22 mouse cellular contexts compared by ENCODE assay signal in the genomic region with DNA sequence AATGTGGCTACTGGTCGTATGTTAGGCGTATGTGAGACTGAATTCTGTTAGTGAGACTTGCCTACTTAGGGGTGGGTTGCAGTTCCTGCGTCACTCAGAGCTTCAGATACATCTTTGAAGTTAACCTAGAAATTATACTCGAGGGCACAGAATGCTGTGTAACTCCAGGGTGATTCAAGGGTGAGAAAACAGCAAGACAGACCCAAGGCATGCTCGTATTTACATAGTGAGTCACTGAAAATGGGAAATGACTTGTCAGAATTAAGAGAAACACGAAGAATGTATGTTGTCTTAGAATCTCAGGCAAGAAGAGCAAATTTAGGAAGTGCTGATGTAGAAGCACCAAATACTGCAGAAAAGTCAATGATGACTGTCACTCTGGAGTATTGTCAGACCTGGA.
DNase-seq lines count a peak whose midpoint lies in the region; ATAC-seq and TF ChIP-seq lines count a peak whose summit lies in the region.
"Had no signal": no experiment of that assay in that cellular context is flagged by ENCODE, and none has a peak within 500 bp of the region (broad histone marks: within the 10 kb centered on the region; RNA-seq: fewer than 3 reads in every experiment).

No protein-coding gene starts in this region.

- no peaks in the 10 kb centered on the region for H3K4me1 ChIP-seq in forebrain, postnatal 0 days (ENCODE audit: insufficient read depth)
- H3K4me1 ChIP-seq: embryonic facial prominence, embryonic 15.5 days; heart, embryonic 12.5 days; hindbrain, embryonic 12.5 days had no signal

- H3K4me3 ChIP-seq in C2C12 (ENCODE audit: insufficient read depth, poor library complexity, severe bottlenecking) = no peak overlapping the region
- H3K4me3 ChIP-seq in forebrain, postnatal 0 days (ENCODE audit: low read depth, low read length) = no peak overlapping the region
- H3K4me3 ChIP-seq: embryonic facial prominence, embryonic 15.5 days; heart, embryonic 12.5 days; hindbrain, embryonic 12.5 days had no signal

- no peaks in the 10 kb centered on the region for H3K27me3 ChIP-seq in C2C12 (ENCODE audit: control insufficient read depth, insufficient read depth, insufficient read length)
- H3K27me3 ChIP-seq in Patski = no peaks in the 10 kb centered on the region
- no peaks in the 10 kb centered on the region for H3K27me3 ChIP-seq in forebrain, postnatal 0 days (ENCODE audit: insufficient read depth, low read length)
- H3K27me3 ChIP-seq: embryonic facial prominence, embryonic 15.5 days; heart, embryonic 12.5 days; hindbrain, embryonic 12.5 days had no signal

- H3K79me3 ChIP-seq in C2C12 (ENCODE audit: low read depth) = no peaks in the 10 kb centered on the region

- no peak for TF ChIP-seq CTCF in C2C12 (IDR thresholded peaks at IDR 0.05; ENCODE audit: control insufficient read depth, insufficient read depth, insufficient read length)
- TF ChIP-seq CTCF in Patski (IDR thresholded peaks at IDR 0.05) = no peak
- no peak for TF ChIP-seq CTCF in forebrain, postnatal 0 days (IDR thresholded peaks at IDR 0.05; ENCODE audit: low read depth)

- intact Hi-C loops in heart, postnatal 25 days (cut with DNase I) = no loop called here

- H3K79me2 ChIP-seq in C2C12 (ENCODE audit: control insufficient read depth, insufficient read depth) = no peaks in the 10 kb centered on the region

- DNase-seq in 3134 (ENCODE audit: extremely low read depth, insufficient read length, low spot score) = peak; percentile 30
- no peak for DNase-seq in Patski (ENCODE audit: low read depth, low spot score)
- no peak for DNase-seq in testis, postnatal 14 days (ENCODE audit: low spot score)
- DNase-seq in forebrain, postnatal 0 days = no peak
- DNase-seq in heart, postnatal 25 days (ENCODE audit: low spot score) = no peak
- DNase-seq in gastrocnemius, adult 8-10 months (ENCODE audit: low spot score in 2 of 2) = no peak
- DNase-seq: adrenal gland, postnatal 10 days; B cell, adult 2 months; cerebellum, adult 18-20 months; cerebellum, postnatal 14 days; embryo, embryonic 11 days; heart, postnatal 36 days; kidney, adult 8-10 months had no signal

- peak; percentile 75 for ATAC-seq in Patski
- peak; percentile 49 to 53; a peak in 3 of 4 replicates for ATAC-seq in hematopoietic stem cell, adult 5-6 weeks (replicated peaks in 1 of 2; ENCODE audit: insufficient read depth in 1 of 2, low FRiP score in 2 of 2, low TSS enrichment in 1 of 2, low read depth in 1 of 2, poor library complexity in 2 of 2, severe bottlenecking in 2 of 2)
- no peak for ATAC-seq in forebrain, postnatal 0 days
- ATAC-seq: forebrain, embryonic 16.5 days; hindbrain, embryonic 16.5 days; inflammation-experienced regulatory T-cells, adult 6 months; intestine, postnatal 0 days had no signal

- H3K9ac ChIP-seq in forebrain, postnatal 0 days = no peak overlapping the region
- H3K9ac ChIP-seq: embryonic facial prominence, embryonic 15.5 days; heart, embryonic 12.5 days; hindbrain, embryonic 12.5 days had no signal

- POLR2A ChIA-PET in Patski (lab: Charles Lee) = no interaction called here

- no peak overlapping the region for H3K4me2 ChIP-seq in forebrain, postnatal 0 days (ENCODE audit: low read depth)
- H3K4me2 ChIP-seq: embryonic facial prominence, embryonic 15.5 days; heart, embryonic 12.5 days; hindbrain, embryonic 12.5 days had no signal

- H3ac ChIP-seq in C2C12 (ENCODE audit: control insufficient read depth, insufficient read length, low read depth) = no peak overlapping the region

- H3K9me3 ChIP-seq in forebrain, postnatal 0 days (ENCODE audit: low read length) = no peaks in the 10 kb centered on the region
- H3K9me3 ChIP-seq: embryonic facial prominence, embryonic 15.5 days; heart, embryonic 12.5 days; hindbrain, embryonic 12.5 days had no signal

- WGBS in forebrain, postnatal 0 days = 86% methylated on average over 6 of the region's 6 CpGs

- H3K27ac ChIP-seq in forebrain, postnatal 0 days (ENCODE audit: low read depth, low read length) = no peak overlapping the region
- H3K27ac ChIP-seq: embryonic facial prominence, embryonic 15.5 days; hindbrain, embryonic 12.5 days had no signal

- in situ Hi-C loops in Patski (cut with MboI; ENCODE audit: low pct_unique_long_range_greater_than_20kb) = loop anchor here (5.0 to 10.0 kb wide), 2 partner anchors 102 to 401 kb away; no protein-coding TSS in a partner anchor

- H3K36me3 ChIP-seq in C2C12 (ENCODE audit: control insufficient read depth, insufficient read depth) = no peaks in the 10 kb centered on the region
- H3K36me3 ChIP-seq in forebrain, postnatal 0 days (ENCODE audit: insufficient read depth) = no peaks in the 10 kb centered on the region
- H3K36me3 ChIP-seq: embryonic facial prominence, embryonic 15.5 days; heart, embryonic 12.5 days; hindbrain, embryonic 12.5 days had no signal

- CTCF ChIA-PET in Patski (lab: Charles Lee) = interaction anchor here (1.0 to 1.5 kb wide), 3 partner anchors 116 to 180 kb away, joined by 3 read pairs; no protein-coding TSS in a partner anchor

TF ChIP-seq in C2C12, 6 proteins besides CTCF, POLR2A, EP300 and RAD21:
- TF ChIP-seq MAX (IDR thresholded peaks at IDR 0.05) (peak; percentile 67), USF1 (IDR thresholded peaks at IDR 0.05; ENCODE audit: low read depth) (no peak), FOSL1 (IDR thresholded peaks at IDR 0.05; ENCODE audit: insufficient read depth, low read length, poor library complexity, severe bottlenecking) (peak; percentile 82)
